Mouse (Mus musculus): ENCODE data around the gene Acaa1a. TPM values are rescaled to one million over a fixed set of nuclear protein-coding genes. Genes with fewer than 3 reads are reported as not detected.

Gene Acaa1a
- polyA plus RNA-seq, 1 experiment from 2014 or later = 111 TPM

GRCm38 (mm10) chr9:119340909-119341816 lies 1.7 kb downstream of the Acaa1a start, which contains the start of gene Myd88:
Gene Myd88, minus strand, starts transcription at chr9:119341411.
- under 1% methylated on average over 68 of the region's 68 CpGs for WGBS
- Histone ChIP-seq H3K4me1 (peaks cover 29% of the 10 kb centered on the region), H3K4me2 (replicated peaks) (peak within 1 kb of the TSS; percentile 75), H3K36me3 (peaks cover 22% of the 10 kb centered on the region), H3K9me3 (no peaks in the 10 kb centered on the region), H3K27me3 (no peaks in the 10 kb centered on the region), H3K9ac (replicated peaks) (peak within 1 kb of the TSS; percentile 95), H3K4me3 (peak within 1 kb of the TSS; percentile 82), H3K27ac (replicated peaks) (peak within 1 kb of the TSS; percentile 94)
- peak; percentile 98 for ATAC-seq (replicated peaks)

GRCm38 (mm10) chr9:119342728-119343127 lies 3.3 kb downstream of the Acaa1a start:
- peaks cover 35% of the 10 kb centered on the region for H3K36me3 ChIP-seq
- peaks cover 29% of the 10 kb centered on the region for H3K4me1 ChIP-seq
- no peaks in the 10 kb centered on the region for H3K27me3 ChIP-seq
- H3K9ac ChIP-seq (replicated peaks) = no peak overlapping the region
- H3K4me2 ChIP-seq (replicated peaks) = no peak overlapping the region; the same call in 1 of the 2 replicates
- no peaks in the 10 kb centered on the region for H3K9me3 ChIP-seq
- WGBS = 92% methylated on average over 7 of the region's 7 CpGs
- no peak for ATAC-seq (replicated peaks)
- no peak overlapping the region for H3K27ac ChIP-seq (replicated peaks)
- no peak overlapping the region for H3K4me3 ChIP-seq

- H3K4me2 ChIP-seq (replicated peaks) = no peak overlapping the region
- no peak for ATAC-seq (replicated peaks)
- H3K36me3 ChIP-seq = peaks cover 60% of the 10 kb centered on the region
- no peaks in the 10 kb centered on the region for H3K9me3 ChIP-seq
- H3K4me3 ChIP-seq = no peak overlapping the region
- H3K4me1 ChIP-seq = peaks cover 16% of the 10 kb centered on the region
- 92% methylated on average over 8 of the region's 8 CpGs for WGBS
- H3K27me3 ChIP-seq = no peaks in the 10 kb centered on the region
- no peak overlapping the region for H3K9ac ChIP-seq (replicated peaks)
- no peak overlapping the region for H3K27ac ChIP-seq (replicated peaks)
Measured at GRCm38 (mm10) chr9:119346376-119346775, 6.9 kb downstream of the Acaa1a start.

GRCm38 (mm10) chr9:119350531-119350930 lies 11.1 kb downstream of the Acaa1a start:
- H3K4me1 ChIP-seq = no peaks in the 10 kb centered on the region
- H3K4me3 ChIP-seq = no peak overlapping the region
- WGBS = 89% methylated on average over 3 of the region's 3 CpGs
- no peaks in the 10 kb centered on the region for H3K27me3 ChIP-seq
- no peaks in the 10 kb centered on the region for H3K9me3 ChIP-seq
- peaks cover 47% of the 10 kb centered on the region for H3K36me3 ChIP-seq
- H3K4me2 ChIP-seq (replicated peaks) = no peak overlapping the region
- ATAC-seq (replicated peaks) = no peak
- no peak overlapping the region for H3K9ac ChIP-seq (replicated peaks)
- no peak overlapping the region for H3K27ac ChIP-seq (replicated peaks)

- Histone ChIP-seq H3K4me2 (replicated peaks) (no peak overlapping the region), H3K36me3 (peaks cover 41% of the 10 kb centered on the region), H3K4me1 (no peaks in the 10 kb centered on the region), H3K27ac (replicated peaks) (no peak overlapping the region), H3K4me3 (no peak overlapping the region), H3K9ac (replicated peaks) (no peak overlapping the region), H3K9me3 (no peaks in the 10 kb centered on the region), H3K27me3 (no peaks in the 10 kb centered on the region)
- ATAC-seq (replicated peaks) = no peak
- 92% methylated on average over 10 of the region's 10 CpGs for WGBS
Measured at GRCm38 (mm10) chr9:119350947-119351705, 11.7 kb downstream of the Acaa1a start.

GRCm38 (mm10) chr9:119352060-119352459 lies 12.6 kb downstream of the Acaa1a start:
- Histone ChIP-seq H3K27ac (replicated peaks) (no peak overlapping the region), H3K4me1 (no peaks in the 10 kb centered on the region), H3K4me3 (no peak overlapping the region), H3K36me3 (peaks cover 35% of the 10 kb centered on the region), H3K9ac (replicated peaks) (no peak overlapping the region), H3K4me2 (replicated peaks) (no peak overlapping the region), H3K9me3 (no peaks in the 10 kb centered on the region), H3K27me3 (no peaks in the 10 kb centered on the region)
- ATAC-seq (replicated peaks) = peak; percentile 78
- 26% methylated on average over 4 of the region's 4 CpGs for WGBS

- no peaks in the 10 kb centered on the region for H3K27me3 ChIP-seq
- peaks cover 3% of the 10 kb centered on the region; the same call in 1 of the 2 replicates for H3K4me1 ChIP-seq
- no peak overlapping the region for H3K4me3 ChIP-seq
- 84% methylated on average over 6 of the region's 6 CpGs for WGBS
- ATAC-seq (replicated peaks) = no peak
- H3K36me3 ChIP-seq = peaks cover 18% of the 10 kb centered on the region
- no peak overlapping the region for H3K9ac ChIP-seq (replicated peaks)
- no peak overlapping the region for H3K4me2 ChIP-seq (replicated peaks)
- no peaks in the 10 kb centered on the region for H3K9me3 ChIP-seq
- H3K27ac ChIP-seq (replicated peaks) = no peak overlapping the region
Measured at GRCm38 (mm10) chr9:119353926-119354325, 14.4 kb downstream of the Acaa1a start.

GRCm38 (mm10) chr9:119355943-119356342 lies 16.5 kb downstream of the Acaa1a start:
- ATAC-seq (replicated peaks) = no peak
- H3K27me3 ChIP-seq = no peaks in the 10 kb centered on the region
- H3K4me1 ChIP-seq = peaks cover 3% of the 10 kb centered on the region; the same call in 1 of the 2 replicates
- H3K36me3 ChIP-seq = peaks cover 7% of the 10 kb centered on the region
- no peak overlapping the region for H3K4me2 ChIP-seq (replicated peaks)
- no peak overlapping the region for H3K9ac ChIP-seq (replicated peaks)
- H3K27ac ChIP-seq (replicated peaks) = no peak overlapping the region
- H3K4me3 ChIP-seq = no peak overlapping the region
- 84% methylated on average over 6 of the region's 6 CpGs for WGBS
- H3K9me3 ChIP-seq = no peaks in the 10 kb centered on the region

- peaks cover 3% of the 10 kb centered on the region; the same call in 1 of the 2 replicates for H3K4me1 ChIP-seq
- ATAC-seq (replicated peaks) = peak; percentile 89
- peak within 1 kb of the TSS; percentile 77 for H3K9ac ChIP-seq (replicated peaks)
- H3K4me3 ChIP-seq = peak within 1 kb of the TSS; percentile 85
- peak within 1 kb of the TSS; percentile 96 for H3K4me2 ChIP-seq (replicated peaks)
- H3K9me3 ChIP-seq = no peaks in the 10 kb centered on the region
- WGBS = 2% methylated on average over 63 of the region's 65 CpGs
- no peaks in the 10 kb centered on the region for H3K36me3 ChIP-seq
- H3K27ac ChIP-seq (replicated peaks) = no peak within 1 kb of the TSS
- H3K27me3 ChIP-seq = no peaks in the 10 kb centered on the region
Measured at GRCm38 (mm10) chr9:119357331-119358057, 18.0 kb downstream of the Acaa1a start, which contains the start of gene Xylb. Gene Xylb, plus strand, starts transcription at chr9:119357381.

GRCm38 (mm10) chr9:119358058-119358429 lies 18.6 kb downstream of the Acaa1a start:
- H3K4me2 ChIP-seq (replicated peaks) = peak overlapping the region; percentile 96
- H3K27ac ChIP-seq (replicated peaks) = no peak overlapping the region
- no peaks in the 10 kb centered on the region for H3K36me3 ChIP-seq
- peak overlapping the region; percentile 85 for H3K4me3 ChIP-seq
- no peaks in the 10 kb centered on the region for H3K27me3 ChIP-seq
- peaks cover 3% of the 10 kb centered on the region; the same call in 1 of the 2 replicates for H3K4me1 ChIP-seq
- WGBS = 32% methylated on average over 9 of the region's 9 CpGs
- H3K9me3 ChIP-seq = no peaks in the 10 kb centered on the region
- ATAC-seq (replicated peaks) = 0 out of 2 replicates have a peak, but pooled peaks have one; percentile 1
- H3K9ac ChIP-seq (replicated peaks) = no peak overlapping the region

GRCm38 (mm10) chr9:119361416-119361815 lies 21.9 kb downstream of the Acaa1a start:
- Histone ChIP-seq H3K27ac (replicated peaks) (no peak overlapping the region), H3K9ac (replicated peaks) (no peak overlapping the region), H3K27me3 (no peaks in the 10 kb centered on the region), H3K4me1 (peaks cover 3% of the 10 kb centered on the region; the same call in 1 of the 2 replicates), H3K36me3 (no peaks in the 10 kb centered on the region), H3K4me3 (no peak overlapping the region), H3K4me2 (replicated peaks) (no peak overlapping the region), H3K9me3 (no peaks in the 10 kb centered on the region)
- WGBS = 93% methylated on average over 5 of the region's 5 CpGs
- no peak for ATAC-seq (replicated peaks)

All from forebrain, embryonic 15.5 days (tissue).